Mouse (Mus musculus) spleen, postnatal 36 days (tissue): ENCODE data around the gene Map4k3.
"Not testable (repeated sequence)": the region's sequence is repeated elsewhere in the genome, so short reads cannot be mapped to it uniquely, and the experiment has no call there.

ENCODE experiments used
- DNase-seq, 2 experiments: peaks; one replicate each; pipeline ENCODE4 v3.0.0; 2022; ENCODE audit warnings: low spot score in 2 of 2, mixed read lengths in 1 of 2

Gene Map4k3

DNA sequence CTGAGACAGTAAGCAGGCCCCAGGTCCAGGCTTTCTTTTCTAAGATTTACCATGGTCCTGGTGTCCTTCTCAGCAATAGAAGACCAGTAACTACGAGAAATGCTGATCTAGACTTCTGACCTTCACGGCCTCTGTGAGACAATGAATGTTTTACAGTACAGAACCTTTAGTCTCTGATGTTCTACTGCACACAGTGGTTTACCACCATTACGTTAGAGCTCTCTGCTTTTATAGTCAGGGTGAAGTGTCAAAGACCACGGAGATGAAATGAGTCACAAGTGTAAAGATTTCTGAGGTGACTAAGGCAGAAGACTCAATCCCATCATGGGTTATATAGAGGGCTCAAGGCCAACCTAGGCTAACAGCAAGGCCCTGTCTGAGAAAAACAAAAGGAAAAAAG is 95.9 kb downstream of the Map4k3 start:
- DNase-seq = no peak

DNA sequence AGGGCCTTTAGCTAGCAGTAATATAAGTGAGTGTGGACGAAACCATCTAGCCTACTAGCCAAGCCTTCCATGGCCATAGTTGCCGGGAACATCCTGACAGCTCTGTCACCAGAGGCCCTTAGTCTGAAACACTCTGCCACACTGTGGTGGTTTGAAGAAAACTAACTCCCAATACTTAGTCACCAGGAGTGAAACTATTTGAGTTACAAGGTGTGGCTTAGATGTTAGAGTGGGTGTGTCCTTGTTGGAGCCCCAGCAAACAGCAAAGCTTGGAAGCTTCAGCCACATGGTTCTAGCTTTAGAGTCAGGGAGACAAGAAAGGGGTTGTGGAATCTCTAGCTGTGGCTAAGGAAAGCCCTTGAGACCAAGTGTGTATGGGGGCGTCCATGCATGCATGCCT is 97.3 kb downstream of the Map4k3 start:
- DNase-seq = no peak

GRCm38 (mm10) chr17:80624979-80625378 is 103.3 kb downstream of the Map4k3 start:
- no peak for DNase-seq

DNA sequence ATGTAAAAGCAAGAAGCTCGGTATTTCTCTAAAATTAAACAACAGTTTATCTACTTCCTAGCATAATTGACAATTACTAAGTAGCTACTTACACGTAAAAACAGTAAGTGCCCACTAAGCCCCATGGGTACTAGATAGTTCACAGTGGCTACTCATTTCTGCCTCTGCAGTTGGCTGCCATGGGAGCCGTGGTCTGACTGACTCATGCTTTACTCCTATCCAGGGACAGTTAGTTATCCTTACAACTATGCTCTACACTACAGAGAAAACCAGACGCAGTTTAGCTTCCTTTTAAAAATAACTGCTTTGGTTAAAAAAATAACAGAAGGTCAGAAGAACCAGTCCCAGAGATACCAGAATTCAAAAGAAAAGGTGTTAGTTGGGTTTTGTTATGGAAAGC is 106.6 kb downstream of the Map4k3 start:
- DNase-seq = no peak

DNA sequence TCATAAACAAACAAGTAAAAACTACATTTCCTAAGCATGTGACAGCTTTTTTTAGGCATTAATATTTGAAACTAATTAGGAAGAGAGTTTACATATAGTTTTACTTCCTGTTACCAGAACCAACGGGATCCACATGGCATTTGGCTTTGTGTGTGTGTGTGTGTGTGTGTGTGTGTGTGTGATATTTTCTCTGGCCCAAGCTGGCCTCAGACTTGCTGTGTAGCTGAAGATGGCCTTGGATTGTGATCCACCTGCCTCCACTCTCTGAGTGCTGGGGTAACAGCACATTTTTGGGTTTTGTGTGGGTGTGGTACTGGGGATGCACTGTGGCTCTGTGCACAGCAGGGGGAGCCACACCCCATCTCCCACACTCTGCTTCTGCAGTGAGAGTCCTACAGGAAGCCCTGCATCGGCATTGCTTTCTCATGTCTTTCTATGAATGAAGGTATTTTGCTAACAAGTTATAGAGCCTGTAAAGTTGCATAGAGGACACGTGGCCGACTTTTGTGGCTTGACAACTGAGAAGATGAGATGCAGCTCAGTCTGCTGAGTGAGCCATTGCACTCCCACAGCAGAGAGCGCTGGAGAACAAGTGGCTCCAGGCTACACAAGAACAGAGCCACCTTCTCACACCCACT is 107.4 kb downstream of the Map4k3 start:
- peak; percentile 26 to 28 for DNase-seq

GRCm38 (mm10) chr17:80619556-80619955 is 108.7 kb downstream of the Map4k3 start:
- DNase-seq = no peak

DNA sequence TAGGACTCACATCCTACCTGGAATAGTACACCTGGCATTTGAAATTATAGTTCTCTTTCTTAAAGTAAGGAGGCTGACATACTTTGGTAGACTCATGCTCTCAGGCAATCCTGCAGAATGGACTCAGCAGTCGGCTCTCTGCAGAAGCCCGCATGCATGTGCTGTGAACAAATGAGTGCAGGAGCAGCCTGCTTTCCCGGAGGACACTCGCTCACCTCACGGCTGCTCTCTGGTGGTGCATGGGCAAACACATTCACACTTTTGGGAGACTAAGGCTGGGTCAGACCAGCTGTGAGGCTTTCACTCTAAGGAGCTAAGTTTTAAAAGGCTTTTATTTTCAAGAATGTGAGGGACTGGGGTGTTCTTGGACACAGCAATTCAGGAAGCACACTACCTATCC is 109.4 kb downstream of the Map4k3 start:
- DNase-seq = no peak

DNA sequence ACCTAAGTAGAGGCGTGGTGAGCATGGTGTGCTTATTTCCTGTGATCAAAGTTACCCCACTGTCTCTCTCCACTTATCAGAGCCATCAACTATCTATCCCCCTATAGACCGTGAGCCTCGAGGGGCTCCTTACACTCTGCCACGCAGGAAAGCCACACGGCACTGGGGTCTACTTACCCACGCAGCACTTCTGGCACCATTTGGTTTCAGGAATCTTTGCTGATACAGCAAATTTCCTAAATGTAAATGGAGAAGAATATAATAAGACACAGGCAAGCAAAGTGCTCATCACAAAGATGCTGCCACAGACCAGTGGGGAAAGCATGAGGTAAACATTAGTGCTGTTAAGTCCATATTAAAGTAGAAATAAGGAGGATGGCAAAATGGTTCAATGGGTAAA is 124.5 kb downstream of the Map4k3 start:
- DNase-seq = no peak

DNA sequence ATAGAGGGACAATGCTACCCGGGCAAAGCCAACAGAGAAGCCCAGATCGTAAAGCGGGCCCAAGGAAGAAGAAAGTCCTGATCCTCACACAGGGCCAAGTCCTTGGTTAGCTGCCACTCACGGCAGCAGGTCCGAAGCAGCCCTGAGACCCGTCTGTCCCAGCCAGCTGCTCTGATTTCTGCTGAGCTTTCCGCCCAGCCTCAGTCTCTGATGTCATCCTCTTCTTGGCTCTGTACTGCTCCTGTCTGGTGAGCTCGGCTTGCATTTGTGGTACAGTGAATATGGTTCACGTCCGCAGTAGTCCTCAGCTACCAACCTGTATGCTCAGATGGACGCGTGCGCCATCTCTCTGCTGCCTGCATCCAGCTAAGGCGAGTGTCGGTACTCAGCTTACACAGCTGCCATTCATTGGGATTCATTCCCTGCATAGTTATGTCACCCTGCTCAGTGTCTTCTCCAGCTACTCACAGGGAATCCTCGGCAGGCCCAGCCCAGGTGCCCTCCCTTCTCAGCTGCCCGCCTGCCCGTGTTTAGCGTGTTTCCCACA is 125.1 kb downstream of the Map4k3 start:
- no peak for DNase-seq

DNA sequence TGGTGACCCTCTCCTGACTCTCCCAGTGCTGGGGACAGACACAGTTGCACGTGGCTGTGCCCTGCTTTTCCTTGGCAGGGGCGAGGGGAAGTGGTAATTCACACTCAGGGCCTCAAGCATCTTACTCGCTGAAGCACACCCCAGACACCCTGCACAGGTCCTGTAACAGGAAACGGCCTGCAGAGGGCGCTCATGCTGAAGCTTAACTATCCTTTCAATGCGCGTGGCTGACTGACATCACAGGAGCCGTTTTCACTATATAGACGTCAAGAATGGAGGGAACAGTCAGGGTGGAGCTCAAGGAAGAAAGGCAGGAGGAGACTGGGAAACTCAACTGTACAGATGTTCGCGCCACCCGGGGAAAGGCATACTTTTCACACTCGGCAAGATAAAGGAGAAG is 126.9 kb downstream of the Map4k3 start:
- DNase-seq = no peak

- DNase-seq = no peak
These were observed 145.2 kb downstream of the Map4k3 start for GRCm38 (mm10) chr17:80583051-80583450.

- no peak for DNase-seq
These were observed 148.4 kb downstream of the Map4k3 start for GRCm38 (mm10) chr17:80579901-80580300.

GRCm38 (mm10) chr17:80579089-80579488 is 149.2 kb downstream of the Map4k3 start:
- DNase-seq = no peak

GRCm38 (mm10) chr17:80578041-80578440 is 150.2 kb downstream of the Map4k3 start:
- no peak for DNase-seq

DNA sequence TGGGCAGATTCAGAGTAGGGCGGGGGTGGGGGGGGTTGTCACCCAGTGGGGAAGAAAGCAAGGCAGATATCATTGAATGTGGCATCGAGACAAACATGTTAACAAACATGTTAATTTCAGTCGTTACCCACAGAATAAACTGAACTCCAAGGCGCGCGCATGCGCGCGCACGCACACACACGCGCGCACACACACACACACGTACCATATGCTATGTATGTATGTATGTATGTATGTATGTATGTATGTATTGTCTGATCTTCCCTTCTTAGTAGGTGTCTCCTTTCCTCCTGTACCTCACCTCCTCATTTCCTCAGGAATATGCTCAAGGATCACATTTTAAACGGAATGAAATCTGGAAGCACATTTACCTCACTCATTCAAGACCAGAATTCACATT is 150.6 kb downstream of the Map4k3 start, which contains the start of gene Cdkl4:
Gene Cdkl4, minus strand, starts transcription at position 175 of the 400 bp plus-strand sequence.
- no peak for DNase-seq

- DNase-seq = peak; percentile 77 to 83
These were observed 151.1 kb downstream of the Map4k3 start for GRCm38 (mm10) chr17:80577214-80577613.

GRCm38 (mm10) chr17:80575008-80575407 is 153.3 kb downstream of the Map4k3 start:
- no peak for DNase-seq

- no peak for DNase-seq
These were observed 153.8 kb downstream of the Map4k3 start for GRCm38 (mm10) chr17:80574471-80574965.

- no peak for DNase-seq
These were observed 155.9 kb downstream of the Map4k3 start for GRCm38 (mm10) chr17:80572187-80572935.

GRCm38 (mm10) chr17:80571460-80571859 is 156.8 kb downstream of the Map4k3 start:
- DNase-seq = no peak

DNA sequence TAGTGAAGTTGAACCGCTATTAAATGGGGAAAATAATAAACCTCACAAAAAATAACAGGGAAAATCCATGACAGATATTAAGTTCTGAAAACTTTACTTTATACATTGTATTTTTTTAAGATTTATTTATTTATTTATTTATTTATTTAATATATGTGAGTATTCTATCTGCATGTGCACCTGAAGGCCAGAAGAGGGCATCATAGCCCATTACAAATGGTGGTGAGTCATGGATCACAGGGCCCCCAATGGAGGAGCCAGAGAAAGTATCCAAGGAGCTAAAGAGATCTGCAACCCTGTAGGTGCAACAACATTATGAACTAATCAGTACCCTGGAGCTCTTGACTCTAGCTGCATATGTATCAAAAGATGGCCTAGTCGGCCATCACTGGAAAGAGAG is 158.6 kb downstream of the Map4k3 start:
- DNase-seq = not testable (repeated sequence)

- DNase-seq = no peak
These were observed 159.3 kb downstream of the Map4k3 start for GRCm38 (mm10) chr17:80568842-80569601.
